Mouse (Mus musculus): ENCODE results near the gene Gm14419. TPM values are rescaled to one million over a fixed set of nuclear protein-coding genes. Genes with fewer than 3 reads are reported as not detected.
"Not testable (repeated sequence)": the region's sequence is repeated elsewhere in the genome, so short reads cannot be mapped to it uniquely, and the experiment has no call there.

The Gm14419 gene
- 1.5 and 10.7 TPM in 2 replicates for total RNA-seq (2014; fragmentation: Nextera tagmentation)
- total RNA-seq (2017): 5.3 and 39.4 TPM in 2 replicates

DNA sequence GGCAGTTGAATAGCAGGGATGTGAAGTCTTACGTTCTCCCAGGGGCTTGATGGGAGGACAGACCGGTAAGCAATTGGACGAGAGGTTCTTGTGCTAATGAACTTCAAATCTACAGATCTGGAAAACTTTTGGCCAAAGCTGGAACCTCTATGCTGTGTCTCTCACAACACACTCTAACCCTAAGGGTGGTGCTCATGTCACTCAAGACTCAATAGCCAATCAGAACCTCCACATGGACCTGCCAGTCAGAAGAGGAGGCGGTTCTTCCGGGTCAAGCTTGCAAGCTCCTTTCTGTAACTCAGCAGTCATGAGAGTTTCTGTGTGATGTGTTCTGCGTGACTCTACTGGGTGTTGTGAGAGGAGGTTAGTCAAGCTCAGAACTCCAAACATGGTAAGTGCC is at the start of gene Gm14419:
Gene Gm14419, plus strand, starts transcription at position 301 of the 400 bp plus-strand sequence.
- not testable (repeated sequence) for ATAC-seq (replicated peaks; ENCODE audit: low FRiP score, low TSS enrichment, poor library complexity, severe bottlenecking)

Other genes starting within 250 kb of the Gm14419 start
- 20.7 and 33.6 TPM in 2 replicates for gene Gm14295, start 202.3 kb upstream of the Gm14419 start, total RNA-seq (2014; fragmentation: Nextera tagmentation)
- 10.2 and 13.7 TPM in 2 replicates for gene Gm14295, start 202.3 kb upstream of the Gm14419 start, total RNA-seq (2017)
- gene Gm14408, start 169.8 kb upstream of the Gm14419 start, total RNA-seq (2014; fragmentation: Nextera tagmentation): not detected in 2 replicates
- gene Gm14408, start 169.8 kb upstream of the Gm14419 start, total RNA-seq (2017): not detected in 2 replicates
- gene Gm14296, start 73.1 kb upstream of the Gm14419 start, total RNA-seq (2014; fragmentation: Nextera tagmentation): 15.7 and 20.4 TPM in 2 replicates
- 17.2 and 19.6 TPM in 2 replicates for gene Gm14296, start 73.1 kb upstream of the Gm14419 start, total RNA-seq (2017)
- not detected in 2 replicates for gene Gm14401, start 73.4 kb downstream of the Gm14419 start, total RNA-seq (2014; fragmentation: Nextera tagmentation)
- 2.2 TPM in 1 of 2 replicates, not detected in the other for gene Gm14401, start 73.4 kb downstream of the Gm14419 start, total RNA-seq (2017)
- 8.4 and 20.2 TPM in 2 replicates for gene Gm14410, start 205.5 kb downstream of the Gm14419 start, total RNA-seq (2014; fragmentation: Nextera tagmentation)
- 0.89 and 12.9 TPM in 2 replicates for gene Gm14410, start 205.5 kb downstream of the Gm14419 start, total RNA-seq (2017)